Mouse (Mus musculus) left cerebral cortex, postnatal 36 days (tissue): ENCODE data around the gene 1700061G19Rik. TPM values are rescaled to one million over a fixed set of nuclear protein-coding genes. Genes with fewer than 3 reads are reported as not detected.
"Not testable (repeated sequence)": the region's sequence is repeated elsewhere in the genome, so short reads cannot be mapped to it uniquely, and the experiment has no call there.

ENCODE experiments used
- DNase-seq, 2 experiments: peaks; one replicate each; pipeline ENCODE4 v3.0.0; 2021 to 2022; ENCODE audit warnings: low spot score in 2 of 2, mixed read lengths in 1 of 2
- intact Hi-C: fragments of 180-260 bp; cut with DNase I; formaldehyde crosslinking; loops from one replicate; pipeline ENCODE4 v1.15.1; 2025
- total RNA-seq, 2 experiments: library from RNA; stranded (reverse); gene quantifications; 2 replicates each; pipeline ENCODE4 v1.2.3; 2021

The 1700061G19Rik gene
- total RNA-seq, 2 experiments from 2014 or later, result 0.14 TPM; not detected in 1

- intact Hi-C loops, result loop anchor here (5.0 kb wide), 1 partner anchor 88 kb away; the partner anchor contains the start of gene Alkbh7
- DNase-seq, result not testable (repeated sequence)
Measured at GRCm38 (mm10) chr17:56909764-56910163, 34.5 kb downstream of the 1700061G19Rik start.

- no peak for DNase-seq
- intact Hi-C loops, result no loop called here
Measured at GRCm38 (mm10) chr17:56913023-56913422, 37.7 kb downstream of the 1700061G19Rik start.

DNA sequence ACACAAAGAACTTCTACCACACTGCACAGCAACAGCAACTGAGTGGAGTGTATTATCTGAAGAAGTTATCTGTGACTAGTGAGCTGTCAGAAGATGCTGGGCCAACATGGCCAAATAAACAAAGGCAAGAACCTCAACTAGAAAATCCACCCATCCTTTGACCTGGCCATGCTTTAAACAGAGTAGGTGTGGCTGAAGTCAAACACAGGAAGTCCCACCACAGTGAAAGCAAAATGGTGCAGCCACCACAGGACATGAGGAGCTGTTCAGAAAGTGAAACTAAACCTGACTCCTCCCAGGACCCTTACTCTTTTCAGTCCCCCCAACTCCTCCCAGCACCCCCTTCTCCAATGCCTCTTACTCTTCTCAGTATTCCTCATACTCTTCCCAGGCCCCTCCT, 38.2 kb downstream of the 1700061G19Rik start:
- no peak for DNase-seq
- intact Hi-C loops, result no loop called here

GRCm38 (mm10) chr17:56917166-56917565, 41.9 kb downstream of the 1700061G19Rik start:
- no peak for DNase-seq
- intact Hi-C loops, result no loop called here

DNA sequence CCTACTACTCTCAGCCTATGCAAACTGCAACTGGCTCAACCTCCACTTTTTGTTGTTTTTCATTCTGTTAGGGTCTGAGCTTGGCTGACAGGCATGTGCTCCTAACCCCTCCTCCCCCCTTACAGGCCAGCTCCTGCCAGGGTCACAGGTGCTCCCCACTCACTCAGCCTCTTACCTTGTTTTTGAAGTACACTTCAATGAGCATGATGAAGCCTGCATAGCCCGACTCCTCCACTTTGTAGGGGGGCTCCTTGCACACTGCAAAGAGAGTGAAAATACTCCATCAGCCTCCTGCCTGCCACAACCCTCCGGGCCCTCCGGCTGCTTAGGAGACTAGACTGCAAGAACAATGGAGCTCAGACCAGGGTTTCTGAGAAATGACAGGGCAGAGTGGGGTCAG, 44.4 kb downstream of the 1700061G19Rik start:
- intact Hi-C loops, result no loop called here
- no peak for DNase-seq

GRCm38 (mm10) chr17:56925998-56926397, 50.7 kb downstream of the 1700061G19Rik start:
- no peak for DNase-seq
- intact Hi-C loops, result no loop called here

DNA sequence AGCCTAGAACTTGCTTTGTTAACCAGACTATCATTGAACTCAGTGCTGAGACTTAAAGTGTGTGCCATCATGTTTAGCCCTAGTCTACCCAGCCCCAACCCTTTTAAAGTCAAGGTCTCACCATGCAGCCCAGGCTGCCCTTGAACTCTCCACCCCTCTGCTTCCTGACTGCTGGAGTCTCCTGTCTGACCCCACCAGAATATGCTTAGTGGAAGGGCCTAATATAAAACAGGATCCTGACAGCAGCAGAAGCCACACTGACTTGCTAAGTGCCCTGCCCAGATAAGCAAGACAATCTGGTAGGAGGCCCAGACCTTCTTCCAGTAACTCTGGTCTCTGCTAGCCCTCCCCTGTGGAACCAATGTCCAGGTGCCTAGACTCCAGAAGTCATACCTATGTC, 53.8 kb downstream of the 1700061G19Rik start:
- intact Hi-C loops, result no loop called here
- no peak for DNase-seq

- intact Hi-C loops, result no loop called here
- no peak for DNase-seq
Measured at GRCm38 (mm10) chr17:56929530-56929929, 54.3 kb downstream of the 1700061G19Rik start.

DNA sequence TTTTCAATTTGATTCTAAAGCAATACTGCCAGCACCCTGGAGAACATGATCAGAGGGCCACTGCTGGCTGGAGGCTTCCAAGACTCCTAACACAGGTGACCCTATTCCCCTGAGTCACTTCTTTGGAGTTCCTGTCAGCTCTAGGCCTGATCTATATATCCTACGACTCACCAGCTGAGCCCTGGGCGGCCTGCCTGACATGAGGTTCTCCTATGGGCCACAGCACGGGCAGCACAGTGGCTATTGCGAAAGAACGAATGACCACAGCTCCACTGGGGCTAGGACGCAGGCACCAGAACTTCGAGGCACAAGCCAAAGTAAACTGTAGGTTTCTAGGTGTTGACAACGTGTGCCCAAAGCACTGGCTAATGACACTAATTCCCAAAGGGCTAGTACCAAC, 54.7 kb downstream of the 1700061G19Rik start:
- no peak for DNase-seq
- intact Hi-C loops, result no loop called here

DNA sequence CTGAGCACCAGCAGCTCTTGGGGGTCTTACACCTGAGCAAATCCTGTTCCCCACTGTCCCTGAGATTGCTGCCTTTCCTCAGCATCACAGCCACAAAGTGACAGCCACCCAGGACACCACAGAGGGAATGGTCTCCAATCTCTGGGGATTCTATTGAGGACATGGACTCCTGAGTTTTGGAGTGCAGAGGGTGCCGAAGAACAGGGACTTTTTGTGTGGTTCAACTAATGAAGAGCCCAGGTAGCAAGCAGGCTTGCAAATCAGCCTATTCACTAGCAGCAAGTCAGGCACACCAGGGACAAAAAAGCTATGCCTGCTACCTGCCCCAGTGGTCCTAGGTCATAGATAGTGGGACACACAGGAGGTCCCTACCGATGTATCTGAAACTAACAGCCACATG, 58.1 kb downstream of the 1700061G19Rik start:
- DNase-seq, result no peak
- intact Hi-C loops, result no loop called here

DNA sequence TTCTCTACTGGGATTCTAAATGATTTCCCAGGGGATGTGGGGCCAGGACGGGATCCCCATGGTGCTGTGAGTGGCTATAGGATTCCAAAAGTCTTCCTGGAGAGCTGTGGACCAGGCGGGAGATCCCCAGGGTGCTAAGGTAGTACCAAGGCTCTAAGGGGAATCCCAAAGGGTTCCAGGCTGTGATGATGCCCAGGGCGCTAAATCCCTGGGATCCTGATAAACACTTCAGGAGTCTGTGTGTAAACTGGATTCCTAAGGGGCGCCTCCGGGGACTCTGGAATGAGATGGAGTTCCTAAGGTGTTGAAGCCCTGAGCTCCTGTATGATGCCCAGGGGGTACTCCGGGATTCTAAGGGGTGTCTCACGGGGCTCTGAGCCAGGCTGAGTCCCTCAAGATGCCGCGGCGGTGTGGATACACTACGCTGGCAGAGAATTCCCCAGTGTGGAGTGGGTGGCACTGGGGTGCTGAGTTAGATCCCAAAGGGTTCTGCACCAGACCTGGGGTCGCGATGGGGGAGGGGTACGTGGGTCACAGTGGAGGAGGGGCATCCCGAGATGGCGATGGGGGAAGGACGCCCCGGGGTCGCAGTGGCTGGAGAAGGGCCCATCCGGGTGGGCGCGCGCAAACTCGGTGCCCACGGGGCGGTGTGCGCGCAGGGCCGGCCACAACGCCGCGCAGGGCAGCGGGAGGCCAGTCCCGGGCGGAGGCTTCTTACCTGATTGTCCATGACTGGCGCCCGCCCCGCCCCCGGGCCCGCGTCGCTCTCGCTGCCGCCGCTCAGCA, 59.5 kb downstream of the 1700061G19Rik start:
- DNase-seq, result peak in 1 of 2 experiments; percentile 16
- intact Hi-C loops, result loop anchor here (5.0 kb wide), 1 partner anchor 37 kb away; no protein-coding TSS in a partner anchor

DNA sequence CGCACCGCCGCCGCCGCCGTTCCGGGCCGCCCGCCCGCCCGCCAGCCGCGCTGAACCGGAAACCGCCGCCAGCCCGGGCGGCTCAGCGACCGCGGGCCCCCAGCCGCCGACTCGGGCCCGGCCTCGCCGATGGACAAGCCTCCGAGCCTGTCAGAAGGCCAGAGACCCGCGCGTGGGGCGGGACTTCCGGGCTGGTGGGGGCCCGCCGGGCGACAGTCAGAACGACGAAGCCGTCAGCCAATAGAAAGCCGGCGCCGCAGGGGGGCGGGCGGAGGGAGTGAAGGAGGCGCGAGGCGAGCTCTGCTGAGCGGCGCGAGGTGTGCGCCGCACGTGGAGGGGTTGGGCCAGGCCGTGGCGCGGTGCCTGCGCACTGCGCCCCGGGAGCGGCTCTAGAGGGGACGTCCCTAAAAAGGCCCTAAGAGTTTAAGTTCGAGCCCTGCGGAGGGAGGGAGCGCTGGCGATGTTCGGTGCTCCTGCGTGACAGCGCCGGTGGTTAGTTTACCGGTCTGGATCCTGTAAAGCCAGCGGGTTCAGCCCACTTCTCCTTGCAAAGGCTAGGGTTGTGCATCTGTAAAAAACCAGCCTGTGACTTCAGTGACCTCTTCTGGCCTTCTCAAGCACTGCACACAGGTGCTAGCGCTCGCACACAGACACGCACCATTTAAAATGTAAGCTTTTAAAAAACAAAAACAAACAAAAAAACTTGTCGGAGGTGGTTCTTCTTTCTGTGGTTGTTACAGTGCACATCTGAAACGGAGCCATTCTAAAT, 60.3 kb downstream of the 1700061G19Rik start, which contains the start of gene Mllt1:
TSS of gene Mllt1 (minus strand) at position 53 of the 769 bp plus-strand sequence.
- intact Hi-C loops, result loop anchor here (5.0 kb wide), 1 partner anchor 38 kb away; no protein-coding TSS in a partner anchor
- DNase-seq, result peak; percentile 99 to 100

DNA sequence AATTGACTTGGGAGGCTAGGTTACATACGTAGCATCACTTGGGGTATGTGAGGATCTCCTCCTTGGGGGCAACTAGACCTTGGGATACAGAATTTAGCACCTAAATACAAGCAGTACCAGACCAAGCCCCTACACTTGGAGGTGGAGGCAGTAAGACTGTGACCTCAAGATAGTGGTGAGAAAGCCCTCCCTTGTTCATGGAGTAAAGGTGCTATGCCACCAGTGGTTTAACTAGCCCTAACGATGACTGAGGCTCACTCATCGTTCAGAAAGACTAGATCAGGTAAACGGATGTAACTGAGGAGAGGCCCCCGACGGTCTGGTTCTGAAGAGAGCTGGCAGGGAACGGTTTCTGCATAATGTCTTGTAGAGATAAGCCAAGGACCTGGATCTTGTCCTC, 61.5 kb downstream of the 1700061G19Rik start:
- intact Hi-C loops, result loop anchor here (5.0 kb wide), 1 partner anchor 39 kb away; no protein-coding TSS in a partner anchor
- no peak for DNase-seq

Other genes with a start within 250 kb of the 1700061G19Rik start
- 10 to 100 TPM; 62.7 to 64.1 TPM for gene Lonp1, start 248.6 kb upstream of the 1700061G19Rik start, total RNA-seq
- gene Catsperd, start 247.3 kb upstream of the 1700061G19Rik start, total RNA-seq, result under 1 TPM; 0.57 to 0.91 TPM
- gene Ranbp3, start 202.2 kb upstream of the 1700061G19Rik start, total RNA-seq, result 10 to 100 TPM; 96.3 to 99.5 TPM
- 100 to 1,000 TPM; 190 to 237 TPM for gene Ndufa11, start 157.7 kb upstream of the 1700061G19Rik start, total RNA-seq
- gene Vmac, start 157.5 kb upstream of the 1700061G19Rik start, total RNA-seq, result 10 to 100 TPM; 13.7 to 14.9 TPM
- gene Nrtn, start 117.9 kb upstream of the 1700061G19Rik start, total RNA-seq, result 1 to 10 TPM; 5.9 to 7.3 TPM
- 10 to 100 TPM; 57.6 to 75.6 TPM for gene Dus3l, start 110.7 kb upstream of the 1700061G19Rik start, total RNA-seq
- gene Prr22, start 105.2 kb upstream of the 1700061G19Rik start, total RNA-seq, result 1 to 10 TPM; 1.2 to 1.3 TPM
- 1 to 10 TPM; 2.7 to 2.9 TPM for gene Rfx2, start 44.5 kb upstream of the 1700061G19Rik start, total RNA-seq
- gene Acsbg2, start 1.0 kb upstream of the 1700061G19Rik start, total RNA-seq, result not detected
- gene Mllt1, start 59.9 kb downstream of the 1700061G19Rik start, total RNA-seq, result 10 to 100 TPM; 69.3 to 82.4 TPM
- not detected for gene Acer1, start 106.6 kb downstream of the 1700061G19Rik start, total RNA-seq
- 10 to 100 TPM; 66.6 to 68.3 TPM for gene Clpp, start 114.8 kb downstream of the 1700061G19Rik start, total RNA-seq
- 10 to 100 TPM; 20.5 to 26.2 TPM for gene Alkbh7, start 121.9 kb downstream of the 1700061G19Rik start, total RNA-seq
- gene Pspn, start 124.5 kb downstream of the 1700061G19Rik start, total RNA-seq, result not detected
- 10 to 100 TPM; 63.4 to 65.3 TPM for gene Gtf2f1, start 135.8 kb downstream of the 1700061G19Rik start, total RNA-seq
- under 1 TPM; 0.27 to 0.34 TPM for gene Gm17949, start 136.0 kb downstream of the 1700061G19Rik start, total RNA-seq
- gene Khsrp, start 156.0 kb downstream of the 1700061G19Rik start, total RNA-seq, result 100 to 1,000 TPM; 106 to 112 TPM
- gene Slc25a41, start 166.2 kb downstream of the 1700061G19Rik start, total RNA-seq, result not detected
- 1 to 10 TPM in 1 of 2 experiments, under 1 TPM in 1; 0.32 to 1.3 TPM for gene Crb3, start 183.6 kb downstream of the 1700061G19Rik start, total RNA-seq
- 100 to 1,000 TPM; 347 to 354 TPM for gene Slc25a23, start 184.4 kb downstream of the 1700061G19Rik start, total RNA-seq
- 1 to 10 TPM; 1.7 to 2.5 TPM for gene Dennd1c, start 203.0 kb downstream of the 1700061G19Rik start, total RNA-seq
- 100 to 1,000 TPM; 620 to 748 TPM for gene Tubb4a, start 212.3 kb downstream of the 1700061G19Rik start, total RNA-seq
- under 1 TPM; 0.25 to 0.41 TPM for gene Tnfsf9, start 229.8 kb downstream of the 1700061G19Rik start, total RNA-seq